Mouse (Mus musculus): ENCODE results near the gene Ccl9. TPM values are rescaled to one million over a fixed set of nuclear protein-coding genes. Genes with fewer than 3 reads are reported as not detected.
"Not testable (repeated sequence)": the region's sequence is repeated elsewhere in the genome, so short reads cannot be mapped to it uniquely, and the experiment has no call there.

Ccl9 gene
- polyA plus RNA-seq, 1 experiment from 2014 or later = 3.6 TPM

DNA sequence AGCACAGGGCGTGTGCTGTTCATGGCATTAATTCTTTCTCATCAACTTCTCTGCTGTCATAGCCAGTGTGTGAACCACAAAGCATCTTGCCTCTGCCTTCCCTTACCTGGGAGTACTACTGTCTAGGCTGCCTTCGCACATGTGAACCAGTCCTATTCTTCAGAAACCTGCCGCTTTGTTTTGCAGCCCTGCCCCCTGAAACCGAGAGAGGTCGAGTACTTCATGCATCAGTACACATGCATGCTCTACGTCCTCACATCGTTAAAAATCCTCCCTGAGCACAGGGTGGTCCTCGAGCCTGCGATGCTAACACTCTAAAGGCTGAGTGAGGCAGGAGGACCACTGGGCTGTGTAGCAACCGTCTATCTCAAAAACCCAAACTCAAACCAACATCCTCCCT lies 21.4 kb downstream of the Ccl9 start:
- no peak overlapping the region for H3K9ac ChIP-seq

DNA sequence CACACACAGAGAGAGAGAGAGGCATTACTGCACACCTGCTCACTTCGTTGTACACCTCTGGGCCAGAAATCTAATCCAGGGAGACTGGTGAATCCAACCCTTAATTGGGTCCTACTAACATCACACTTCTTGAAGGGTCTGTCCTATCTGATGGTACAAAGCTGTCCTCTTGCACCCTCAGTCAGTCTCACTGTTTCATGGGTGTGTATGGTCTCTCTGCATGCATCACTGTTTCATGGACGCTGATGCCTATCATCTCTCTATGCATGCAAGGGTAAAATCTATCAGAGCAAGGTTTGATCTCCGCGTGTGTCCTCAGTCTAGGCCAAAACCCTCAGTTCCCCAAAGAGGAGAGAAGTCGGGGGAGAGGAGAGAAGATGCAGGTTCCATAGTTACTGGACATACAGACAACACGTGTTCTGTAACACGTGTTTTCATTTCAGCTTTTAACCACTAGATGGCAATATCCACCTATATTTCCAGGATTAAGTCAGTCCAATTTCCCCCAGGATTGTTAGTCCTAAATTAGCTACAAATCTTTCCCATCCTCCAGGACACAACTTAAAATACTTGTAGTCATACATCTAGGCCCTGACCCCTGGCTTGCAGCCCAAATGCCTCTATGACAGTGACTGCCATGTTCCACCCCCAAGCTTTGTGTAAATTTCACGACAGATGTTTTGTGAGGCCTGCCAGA lies 22.2 kb downstream of the Ccl9 start:
- no peak overlapping the region for H3K4me3 ChIP-seq
- no peak; the same call in 1 of the 2 replicates for ATAC-seq (ENCODE audit: insufficient number of reproducible peaks, insufficient read depth, low FRiP score, low TSS enrichment, low read depth)
- 24% methylated on average over 8 of the region's 8 CpGs for WGBS
- no peaks in the 10 kb centered on the region for H3K4me1 ChIP-seq
- no peaks in the 10 kb centered on the region for H3K36me3 ChIP-seq
- no peaks in the 10 kb centered on the region for H3K27me3 ChIP-seq
- no peak overlapping the region for H3K27ac ChIP-seq
- H3K9ac ChIP-seq = no peak overlapping the region
- no peak overlapping the region for H3K4me2 ChIP-seq
- no peaks in the 10 kb centered on the region for H3K9me3 ChIP-seq

More for the DNA sequence above, 21.4 kb downstream of the Ccl9 start:
- Histone ChIP-seq H3K9me3 (no peaks in the 10 kb centered on the region), H3K27ac (no peak overlapping the region), H3K4me3 (no peak overlapping the region), H3K36me3 (no peaks in the 10 kb centered on the region), H3K4me1 (no peaks in the 10 kb centered on the region), H3K4me2 (no peak overlapping the region), H3K27me3 (no peaks in the 10 kb centered on the region)
- 74% methylated on average over 10 of the region's 10 CpGs for WGBS
- ATAC-seq (ENCODE audit: insufficient number of reproducible peaks, insufficient read depth, low FRiP score, low TSS enrichment, low read depth) = no peak

DNA sequence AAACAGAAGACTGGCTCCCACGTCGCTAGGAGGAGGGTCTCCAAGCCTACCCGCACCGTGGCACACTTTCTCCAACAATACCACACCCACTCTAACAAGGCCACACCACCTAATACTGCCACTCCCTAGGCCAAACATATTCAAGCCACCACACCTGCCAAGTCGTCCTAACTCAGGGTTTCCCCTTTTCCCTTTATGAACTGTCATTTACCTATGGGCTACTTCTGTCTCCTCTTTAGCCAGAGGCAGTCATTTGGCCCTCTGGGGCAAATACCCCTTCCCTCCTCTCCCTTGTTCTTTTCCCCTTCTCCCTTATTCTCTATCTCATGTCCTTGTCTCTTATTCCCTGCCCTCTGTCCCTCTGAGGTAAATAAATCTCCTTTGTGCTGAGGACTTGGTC lies 26.8 kb downstream of the Ccl9 start:
- no peaks in the 10 kb centered on the region for H3K4me1 ChIP-seq
- H3K4me3 ChIP-seq = no peak overlapping the region
- no peak overlapping the region for H3K9ac ChIP-seq
- no peak overlapping the region for H3K27ac ChIP-seq
- ATAC-seq (ENCODE audit: insufficient number of reproducible peaks, insufficient read depth, low FRiP score, low TSS enrichment, low read depth) = no peak
- WGBS = 80% methylated on average over 5 of the region's 5 CpGs
- H3K27me3 ChIP-seq = no peaks in the 10 kb centered on the region
- H3K4me2 ChIP-seq = no peak overlapping the region
- no peaks in the 10 kb centered on the region for H3K9me3 ChIP-seq
- H3K36me3 ChIP-seq = no peaks in the 10 kb centered on the region

DNA sequence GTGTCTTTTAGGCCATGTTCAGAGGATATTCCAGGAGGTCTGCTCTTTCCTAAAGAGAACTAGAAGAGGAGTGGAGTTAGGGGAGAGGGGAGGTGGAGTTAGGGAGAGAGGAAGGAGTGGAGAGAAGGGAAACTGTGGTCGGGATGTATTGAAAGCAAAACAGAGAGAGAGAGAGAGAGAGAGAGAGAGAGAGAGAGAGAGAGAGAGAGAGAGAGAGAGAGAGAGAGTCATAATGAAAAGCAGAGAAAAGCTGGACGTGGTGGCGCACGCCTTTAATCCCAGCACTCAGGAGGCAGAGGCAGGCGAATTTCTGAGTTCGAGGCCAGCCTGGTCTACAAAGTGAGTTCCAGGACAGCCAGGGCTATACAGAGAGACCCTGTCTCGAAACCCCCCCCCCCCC lies 27.4 kb downstream of the Ccl9 start:
- WGBS = 76% methylated on average over 7 of the region's 7 CpGs
- not testable (repeated sequence) for H3K4me3 ChIP-seq; H3K27ac ChIP-seq; H3K9me3 ChIP-seq; ATAC-seq (ENCODE audit: insufficient number of reproducible peaks, insufficient read depth, low FRiP score, low TSS enrichment, low read depth); H3K9ac ChIP-seq; H3K4me1 ChIP-seq; H3K4me2 ChIP-seq; H3K36me3 ChIP-seq; H3K27me3 ChIP-seq

DNA sequence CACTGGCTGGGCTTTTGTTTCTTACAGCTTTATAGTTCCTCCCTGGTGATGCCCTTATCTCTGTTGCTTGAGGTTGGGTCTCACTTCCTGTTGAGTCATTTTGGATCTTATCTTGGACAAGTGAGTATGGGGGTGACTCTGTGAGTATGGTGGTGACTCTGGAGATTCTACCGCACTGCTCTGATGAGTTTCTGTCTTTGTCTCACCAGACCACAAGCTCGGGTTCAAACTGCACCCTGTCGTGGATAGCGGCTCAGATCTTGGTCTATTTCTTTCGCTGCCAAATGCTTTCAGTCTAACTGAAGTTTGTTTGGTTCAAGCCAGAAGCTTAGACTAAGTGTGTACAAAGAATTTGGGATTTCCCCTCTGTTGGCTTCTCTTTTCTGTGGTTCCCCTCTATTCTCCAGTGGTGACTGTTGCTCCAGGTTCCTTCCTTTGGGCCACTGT lies 28.2 kb downstream of the Ccl9 start:
- no peak overlapping the region for H3K9ac ChIP-seq
- ATAC-seq (ENCODE audit: insufficient number of reproducible peaks, insufficient read depth, low FRiP score, low TSS enrichment, low read depth) = no peak
- H3K27me3 ChIP-seq = no peaks in the 10 kb centered on the region
- H3K4me2 ChIP-seq = no peak overlapping the region
- H3K9me3 ChIP-seq = no peaks in the 10 kb centered on the region
- 87% methylated on average over 5 of the region's 5 CpGs for WGBS
- H3K27ac ChIP-seq = no peak overlapping the region
- no peaks in the 10 kb centered on the region for H3K36me3 ChIP-seq
- H3K4me1 ChIP-seq = no peaks in the 10 kb centered on the region
- H3K4me3 ChIP-seq = no peak overlapping the region

DNA sequence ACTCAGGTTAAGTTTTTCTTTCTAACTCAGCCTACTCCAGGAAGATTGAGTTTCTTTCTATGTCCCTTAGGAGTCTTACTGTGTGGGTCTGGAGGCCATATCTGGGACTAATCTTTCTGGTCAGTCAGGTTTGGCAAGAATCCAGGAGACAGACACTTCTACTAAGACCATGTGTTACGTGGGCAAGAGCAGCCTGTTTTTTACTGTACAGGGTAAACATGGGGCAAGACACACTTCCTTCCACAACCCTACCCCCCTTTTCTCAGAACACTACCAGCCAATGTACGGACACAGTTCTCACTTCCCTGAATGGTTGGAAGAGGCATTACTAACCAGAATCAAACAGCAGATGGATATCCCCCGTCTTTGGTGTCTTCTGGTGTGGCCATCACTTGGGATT lies 34.2 kb downstream of the Ccl9 start:
- no peak for ATAC-seq (ENCODE audit: insufficient number of reproducible peaks, insufficient read depth, low FRiP score, low TSS enrichment, low read depth)
- 49% methylated on average over 3 of the region's 3 CpGs for WGBS
- Histone ChIP-seq H3K9me3 (no peaks in the 10 kb centered on the region), H3K27me3 (no peaks in the 10 kb centered on the region), H3K4me2 (no peak overlapping the region), H3K27ac (no peak overlapping the region), H3K4me1 (peaks cover 5% of the 10 kb centered on the region; the same call in 1 of the 2 replicates), H3K4me3 (no peak overlapping the region), H3K9ac (no peak overlapping the region), H3K36me3 (no peaks in the 10 kb centered on the region)

DNA sequence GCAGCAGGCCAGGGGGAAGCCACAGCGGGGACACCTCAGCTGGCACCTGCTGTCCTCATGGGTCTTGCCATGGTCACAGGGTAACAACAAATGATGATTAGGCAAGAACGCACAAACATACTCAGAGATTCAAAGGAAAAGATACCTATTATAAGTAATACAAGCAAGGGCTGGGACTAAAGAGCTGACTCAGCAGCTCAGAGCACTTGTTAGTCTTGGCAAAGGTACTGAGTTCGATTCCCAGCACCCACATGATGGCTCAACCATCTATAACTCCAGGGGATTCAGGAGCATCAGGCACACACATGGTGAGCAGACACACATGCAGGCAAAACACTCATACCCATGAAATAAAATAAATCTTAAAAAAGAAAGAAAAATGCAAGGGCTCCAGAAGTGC lies 37.0 kb downstream of the Ccl9 start:
- H3K27ac ChIP-seq = no peak overlapping the region
- no peaks in the 10 kb centered on the region for H3K27me3 ChIP-seq
- no peak overlapping the region for H3K9ac ChIP-seq
- no peak for ATAC-seq (ENCODE audit: insufficient number of reproducible peaks, insufficient read depth, low FRiP score, low TSS enrichment, low read depth)
- H3K9me3 ChIP-seq = no peaks in the 10 kb centered on the region
- no peaks in the 10 kb centered on the region for H3K36me3 ChIP-seq
- no peak overlapping the region for H3K4me2 ChIP-seq
- H3K4me1 ChIP-seq = peaks cover 5% of the 10 kb centered on the region; the same call in 1 of the 2 replicates
- WGBS = 84% methylated on average over 3 of the region's 3 CpGs
- no peak overlapping the region for H3K4me3 ChIP-seq

DNA sequence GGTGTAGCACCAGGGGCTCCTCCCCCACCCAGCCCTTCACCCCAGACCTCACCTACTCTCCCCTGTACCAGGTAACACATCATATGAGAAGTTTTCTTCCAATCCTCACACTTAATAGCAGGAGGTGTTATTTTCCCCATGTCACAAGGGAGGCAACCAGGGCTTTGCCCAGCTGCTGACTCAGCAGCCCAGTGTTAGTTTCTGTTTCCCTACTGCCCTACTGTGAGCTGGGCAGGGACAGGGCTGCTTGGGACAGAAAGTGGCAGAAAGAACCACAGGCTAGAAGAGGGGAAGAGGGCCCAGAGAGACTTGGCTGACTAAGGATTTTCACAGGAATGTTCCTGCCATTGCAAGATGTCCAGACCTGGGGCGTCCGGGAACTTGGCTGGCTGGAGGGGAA lies 37.5 kb downstream of the Ccl9 start:
- no peak overlapping the region for H3K4me2 ChIP-seq
- no peaks in the 10 kb centered on the region for H3K36me3 ChIP-seq
- no peaks in the 10 kb centered on the region for H3K9me3 ChIP-seq
- WGBS = 80% methylated on average over 2 of the region's 2 CpGs
- ATAC-seq (ENCODE audit: insufficient number of reproducible peaks, insufficient read depth, low FRiP score, low TSS enrichment, low read depth) = no peak
- H3K27ac ChIP-seq = no peak overlapping the region
- H3K4me3 ChIP-seq = no peak overlapping the region
- no peak overlapping the region for H3K9ac ChIP-seq
- H3K4me1 ChIP-seq = peaks cover 5% of the 10 kb centered on the region; the same call in 1 of the 2 replicates
- H3K27me3 ChIP-seq = no peaks in the 10 kb centered on the region

DNA sequence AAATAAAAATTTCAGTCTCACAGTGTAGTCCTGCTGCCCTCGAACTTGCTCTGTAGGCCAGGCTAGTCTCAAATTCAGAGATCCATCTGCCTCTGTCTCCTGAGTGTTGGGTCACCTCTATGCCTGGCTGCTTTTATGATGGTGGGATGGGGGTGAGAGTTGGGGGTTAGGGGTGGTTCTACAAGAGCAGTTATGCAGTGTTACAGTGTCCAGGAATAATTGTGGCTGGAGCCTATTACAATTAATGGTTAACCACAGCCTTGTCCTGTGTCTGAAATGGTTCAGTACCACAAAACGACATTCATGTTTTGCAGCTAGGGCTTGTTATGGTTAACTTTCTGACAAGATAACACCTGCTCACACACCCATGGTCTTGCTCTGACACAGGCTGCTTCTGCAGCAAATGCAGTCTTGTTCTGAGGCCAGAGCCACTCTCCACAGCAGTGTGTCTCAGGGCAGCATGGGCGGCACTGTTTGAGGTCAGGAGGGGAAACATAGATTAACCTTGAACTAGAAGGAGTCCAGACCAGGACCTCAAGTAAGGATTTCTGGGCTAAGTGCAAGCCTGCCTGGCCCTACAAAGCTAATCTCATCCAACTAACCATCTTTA lies 39.6 kb downstream of the Ccl9 start:
- Histone ChIP-seq H3K4me2 (no peak overlapping the region), H3K4me3 (no peak overlapping the region), H3K27me3 (no peaks in the 10 kb centered on the region), H3K4me1 (peaks cover 13% of the 10 kb centered on the region), H3K9me3 (no peaks in the 10 kb centered on the region), H3K9ac (no peak overlapping the region), H3K27ac (no peak overlapping the region), H3K36me3 (no peaks in the 10 kb centered on the region)
- WGBS = 74% methylated on average over 3 of the region's 3 CpGs
- ATAC-seq (ENCODE audit: insufficient number of reproducible peaks, insufficient read depth, low FRiP score, low TSS enrichment, low read depth) = no peak

DNA sequence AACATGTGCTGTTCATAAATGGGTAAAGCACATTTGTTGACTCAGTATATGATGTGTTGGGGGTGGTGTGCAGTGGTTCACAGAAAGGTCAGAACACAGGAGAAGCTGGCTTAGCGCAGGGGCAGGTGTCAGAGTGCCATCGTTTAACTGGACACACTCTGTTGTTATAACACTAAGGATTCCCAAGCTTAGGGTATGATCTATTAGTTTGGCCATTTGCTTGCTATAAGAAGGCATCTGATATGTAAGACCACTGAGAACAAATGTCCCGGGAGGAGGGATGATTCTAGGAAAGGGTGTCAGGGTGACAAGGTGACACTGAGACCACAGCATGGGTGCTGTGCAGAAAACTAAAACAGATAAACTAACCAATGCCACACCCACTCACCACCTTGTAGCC lies 41.6 kb downstream of the Ccl9 start:
- Histone ChIP-seq H3K4me2 (no peak overlapping the region), H3K4me3 (no peak overlapping the region), H3K9ac (no peak overlapping the region), H3K27ac (0 out of 2 replicates have a peak overlapping the region, but pooled peaks have one; percentile 12), H3K4me1 (peaks cover 13% of the 10 kb centered on the region), H3K9me3 (no peaks in the 10 kb centered on the region), H3K36me3 (no peaks in the 10 kb centered on the region), H3K27me3 (no peaks in the 10 kb centered on the region)
- 86% methylated on average over 3 of the region's 3 CpGs for WGBS
- ATAC-seq (ENCODE audit: insufficient number of reproducible peaks, insufficient read depth, low FRiP score, low TSS enrichment, low read depth) = no peak

DNA sequence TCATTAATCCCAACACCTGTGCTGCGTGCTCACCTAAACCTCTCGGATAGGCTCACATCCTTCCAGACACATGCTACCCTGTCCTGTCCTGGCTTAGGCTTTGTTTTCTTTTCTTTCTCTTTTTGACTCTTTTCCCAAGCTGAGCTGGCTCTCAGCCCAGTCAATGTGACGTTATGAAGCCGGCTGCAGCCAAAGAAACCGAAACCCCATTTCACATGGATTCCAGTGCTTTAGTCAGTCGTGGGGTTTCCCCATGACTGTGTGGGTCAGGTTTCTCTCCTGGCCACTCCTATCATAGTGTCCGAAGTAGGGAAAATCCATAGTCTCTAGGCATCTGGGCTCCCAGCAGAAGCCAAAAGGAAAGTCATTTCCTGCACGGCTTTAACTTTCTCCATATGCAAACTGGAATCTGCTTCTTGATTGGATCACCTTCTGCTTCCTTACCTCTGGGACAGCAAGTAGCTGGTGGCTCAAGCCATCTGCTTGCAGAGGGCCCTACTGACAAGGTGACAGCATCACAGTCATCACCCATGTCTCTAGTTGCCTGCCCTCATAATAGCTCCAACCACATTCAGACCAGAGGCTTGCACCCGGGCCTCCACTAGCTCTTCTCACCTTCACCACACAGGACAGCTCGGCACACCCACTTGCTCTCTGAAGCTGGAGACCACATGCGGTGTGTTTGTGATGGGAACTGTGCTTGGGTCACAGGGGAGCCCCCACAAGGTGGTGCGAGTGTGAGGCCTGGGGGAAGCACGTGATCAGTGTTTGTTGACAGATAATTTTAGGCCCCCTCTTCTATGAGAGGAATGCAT lies 43.6 kb downstream of the Ccl9 start:
- WGBS = 28% methylated on average over 13 of the region's 13 CpGs
- H3K4me2 ChIP-seq = peak overlapping the region; percentile 44
- peak; percentile 81 for ATAC-seq (ENCODE audit: insufficient number of reproducible peaks, insufficient read depth, low FRiP score, low TSS enrichment, low read depth)

More for the DNA sequence above, 43.6 kb downstream of the Ccl9 start:
- H3K36me3 ChIP-seq = no peaks in the 10 kb centered on the region
- H3K27me3 ChIP-seq = no peaks in the 10 kb centered on the region
- no peaks in the 10 kb centered on the region for H3K9me3 ChIP-seq
- H3K27ac ChIP-seq = peak overlapping the region; percentile 68
- 0 out of 2 replicates have a peak overlapping the region, but pooled peaks have one; percentile 21 for H3K9ac ChIP-seq
- H3K4me1 ChIP-seq = peaks cover 13% of the 10 kb centered on the region
- peak overlapping the region; percentile 11; the same call in 1 of the 2 replicates for H3K4me3 ChIP-seq

All from embryonic facial prominence, embryonic 13.5 days (tissue).